25 mouse cellular contexts compared by ENCODE assay signal in the genomic region with DNA sequence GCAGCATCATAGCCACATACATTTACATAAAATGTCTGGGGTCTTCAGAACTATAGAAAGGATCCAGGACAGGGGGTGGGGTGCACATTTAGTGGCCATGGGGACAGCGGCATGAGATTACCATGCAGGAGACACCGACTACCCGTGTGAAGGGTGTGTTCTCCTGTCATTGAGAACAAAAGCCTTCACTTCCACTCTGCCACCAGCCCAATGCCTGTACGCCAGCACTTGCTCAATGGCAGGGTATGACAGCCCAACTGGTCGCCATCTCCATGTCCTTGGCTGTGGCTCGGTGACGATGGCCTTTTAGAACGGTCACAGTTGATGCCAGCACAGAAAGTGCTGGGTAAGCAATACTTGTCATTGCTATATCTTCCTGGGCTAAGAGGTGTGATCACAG. TPM values are rescaled to one million over a fixed set of nuclear protein-coding genes. Genes with fewer than 3 reads are reported as not detected.
DNase-seq lines count a peak whose midpoint lies in the region; ATAC-seq and TF ChIP-seq lines count a peak whose summit lies in the region.
"Had no signal": no experiment of that assay in that cellular context is flagged by ENCODE, and none has a peak within 500 bp of the region (broad histone marks: within the 10 kb centered on the region; RNA-seq: fewer than 3 reads in every experiment).

No protein-coding gene starts in this region.

- WGBS in midbrain, embryonic 11.5 days: 80% methylated on average over 8 of the region's 8 CpGs
- WGBS in midbrain, embryonic 14.5 days: 64% methylated on average over 8 of the region's 8 CpGs
- WGBS in hindbrain, embryonic 13.5 days: 62% methylated on average over 8 of the region's 8 CpGs
- 52% methylated on average over 8 of the region's 8 CpGs for WGBS in hindbrain, postnatal 0 days

- H3K4me2 ChIP-seq in midbrain, embryonic 11.5 days: no peak overlapping the region
- no peak overlapping the region for H3K4me2 ChIP-seq in midbrain, embryonic 14.5 days (ENCODE audit: low read length)
- H3K4me2 ChIP-seq in hindbrain, embryonic 13.5 days: no peak overlapping the region
- no peak overlapping the region for H3K4me2 ChIP-seq in hindbrain, postnatal 0 days (ENCODE audit: low read depth, low read length)
- H3K4me2 ChIP-seq: forebrain, embryonic 13.5 days; heart, embryonic 13.5 days; intestine, embryonic 15.5 days; limb, embryonic 15.5 days; liver, embryonic 13.5 days; midbrain, embryonic 12.5 days had no signal

- no peak overlapping the region for H3K27ac ChIP-seq in midbrain, embryonic 11.5 days (ENCODE audit: low read depth, low read length)
- H3K27ac ChIP-seq in midbrain, embryonic 14.5 days (replicated peaks; ENCODE audit: low read depth, low read length): no peak overlapping the region
- peak overlapping the region; percentile 80 for H3K27ac ChIP-seq in hindbrain, embryonic 13.5 days
- H3K27ac ChIP-seq in hindbrain, postnatal 0 days: no peak overlapping the region
- H3K27ac ChIP-seq: forebrain, embryonic 13.5 days; heart, adult 2 months; heart, embryonic 13.5 days; intestine, embryonic 15.5 days; kidney, postnatal 0 days; limb, embryonic 10.5 days; limb, embryonic 15.5 days; liver, embryonic 13.5 days; midbrain, embryonic 12.5 days had no signal

- intact Hi-C loops in gastrocnemius, postnatal 14 days (cut with DNase I; ENCODE audit: low total_unique reads): no loop called here

- no peak for TF ChIP-seq CTCF in hindbrain, postnatal 0 days (IDR thresholded peaks at IDR 0.05; ENCODE audit: low read depth)

- H3K4me3 ChIP-seq in midbrain, embryonic 11.5 days (ENCODE audit: low read depth, low read length): no peak overlapping the region
- H3K4me3 ChIP-seq in midbrain, embryonic 14.5 days (replicated peaks; ENCODE audit: low read depth, low read length): no peak overlapping the region
- H3K4me3 ChIP-seq in hindbrain, embryonic 13.5 days: no peak overlapping the region
- H3K4me3 ChIP-seq in hindbrain, postnatal 0 days (ENCODE audit: low read length): no peak overlapping the region
- H3K4me3 ChIP-seq: forebrain, embryonic 13.5 days; heart, adult 2 months; heart, embryonic 13.5 days; intestine, embryonic 15.5 days; limb, embryonic 10.5 days; limb, embryonic 15.5 days; liver, embryonic 13.5 days; midbrain, embryonic 12.5 days had no signal

- DNase-seq in midbrain, embryonic 11.5 days (ENCODE audit: low spot score, missing footprints): peak; percentile 51
- no peak for DNase-seq in midbrain, embryonic 14.5 days
- DNase-seq in hindbrain, postnatal 0 days (ENCODE audit: low spot score): no peak
- DNase-seq in gastrocnemius, postnatal 14 days: no peak
- DNase-seq in adrenal gland, adult (ENCODE audit: inconsistent age in 2 of 2, low spot score in 1 of 2): no peak
- no peak for DNase-seq in urinary bladder, postnatal 36 days (ENCODE audit: low spot score in 2 of 2)
- DNase-seq: adrenal gland, adult 2 months; adrenal gland, postnatal 36 days; B cell, adult 2 months; cerebellum, adult 8-10 months; cerebellum, postnatal 25 days; gastrocnemius, postnatal 36 days; heart, adult 2 months; kidney, adult 2 months; layer of hippocampus, adult 9-11 months; liver, embryonic 13.5 days had no signal

- no peak for ATAC-seq in midbrain, embryonic 11.5 days (ENCODE audit: low FRiP score)
- ATAC-seq in midbrain, embryonic 14.5 days (ENCODE audit: low FRiP score, low TSS enrichment): no peak
- ATAC-seq in hindbrain, embryonic 13.5 days (ENCODE audit: low FRiP score): peak; percentile 11; the same call in 1 of the 2 replicates
- ATAC-seq in hindbrain, postnatal 0 days: 0 out of 2 replicates have a peak, but pooled peaks have one; percentile 15
- ATAC-seq: forebrain, embryonic 13.5 days; intestine, embryonic 15.5 days had no signal

- H3K36me3 ChIP-seq in midbrain, embryonic 11.5 days (ENCODE audit: control insufficient read depth, insufficient read depth, low read length): no peaks in the 10 kb centered on the region
- H3K36me3 ChIP-seq in midbrain, embryonic 14.5 days (ENCODE audit: control insufficient read depth, insufficient read depth, low read length): no peaks in the 10 kb centered on the region
- no peaks in the 10 kb centered on the region for H3K36me3 ChIP-seq in hindbrain, embryonic 13.5 days
- H3K36me3 ChIP-seq in hindbrain, postnatal 0 days (ENCODE audit: insufficient read depth, low read length): no peaks in the 10 kb centered on the region
- H3K36me3 ChIP-seq: heart, embryonic 13.5 days; intestine, embryonic 15.5 days; limb, embryonic 10.5 days; limb, embryonic 15.5 days; liver, embryonic 13.5 days; midbrain, embryonic 12.5 days had no signal

- H3K9ac ChIP-seq in midbrain, embryonic 11.5 days (ENCODE audit: low read length): no peak overlapping the region
- H3K9ac ChIP-seq in midbrain, embryonic 14.5 days (replicated peaks; ENCODE audit: low read length): no peak overlapping the region
- H3K9ac ChIP-seq in hindbrain, embryonic 13.5 days: no peak overlapping the region
- H3K9ac ChIP-seq in hindbrain, postnatal 0 days (replicated peaks; ENCODE audit: low read length): no peak overlapping the region
- H3K9ac ChIP-seq: forebrain, embryonic 13.5 days; heart, embryonic 13.5 days; intestine, embryonic 15.5 days; limb, embryonic 15.5 days; liver, embryonic 13.5 days; midbrain, embryonic 12.5 days had no signal

- no peaks in the 10 kb centered on the region for H3K4me1 ChIP-seq in midbrain, embryonic 11.5 days (ENCODE audit: control insufficient read depth, insufficient read depth, low read length)
- H3K4me1 ChIP-seq in midbrain, embryonic 14.5 days (ENCODE audit: control insufficient read depth, insufficient read depth, low read length): peaks cover 8% of the 10 kb centered on the region; the same call in 1 of the 2 replicates
- peaks cover 53% of the 10 kb centered on the region for H3K4me1 ChIP-seq in hindbrain, embryonic 13.5 days (replicated peaks)
- H3K4me1 ChIP-seq in hindbrain, postnatal 0 days (ENCODE audit: insufficient read depth, low read length): peaks cover 15% of the 10 kb centered on the region

- no peaks in the 10 kb centered on the region for H3K9me3 ChIP-seq in midbrain, embryonic 11.5 days (ENCODE audit: control insufficient read depth, low read length)
- no peaks in the 10 kb centered on the region for H3K9me3 ChIP-seq in midbrain, embryonic 14.5 days (ENCODE audit: control insufficient read depth, low read length)
- H3K9me3 ChIP-seq in hindbrain, embryonic 13.5 days: no peaks in the 10 kb centered on the region
- no peaks in the 10 kb centered on the region for H3K9me3 ChIP-seq in hindbrain, postnatal 0 days (ENCODE audit: low read length)
- H3K9me3 ChIP-seq: forebrain, embryonic 13.5 days; heart, embryonic 13.5 days; intestine, embryonic 15.5 days; limb, embryonic 10.5 days; limb, embryonic 15.5 days; liver, embryonic 13.5 days; midbrain, embryonic 12.5 days had no signal

- no peaks in the 10 kb centered on the region for H3K27me3 ChIP-seq in midbrain, embryonic 11.5 days (ENCODE audit: control insufficient read depth, insufficient read depth, low read length)
- H3K27me3 ChIP-seq in midbrain, embryonic 14.5 days (ENCODE audit: control insufficient read depth, insufficient read depth, low read length): no peaks in the 10 kb centered on the region
- H3K27me3 ChIP-seq in hindbrain, embryonic 13.5 days: no peaks in the 10 kb centered on the region
- no peaks in the 10 kb centered on the region for H3K27me3 ChIP-seq in hindbrain, postnatal 0 days (ENCODE audit: insufficient read depth, low read length)
- H3K27me3 ChIP-seq: intestine, embryonic 15.5 days; liver, embryonic 13.5 days; midbrain, embryonic 12.5 days had no signal

RNA-seq across cellular contexts. Expression of gene Crmp1, which starts 45.5 kb away (rescaled TPM):
- 272 and 295 TPM in 2 replicates for polyA plus RNA-seq in midbrain, embryonic 11.5 days (2014; fragmentation: Nextera tagmentation; extraction: Ambion mirVana)
- polyA plus RNA-seq in midbrain, embryonic 14.5 days (2014; fragmentation: Nextera tagmentation; extraction: Ambion mirVana): 906 and 957 TPM in 2 replicates
- 750 and 790 TPM in 2 replicates for polyA plus RNA-seq in hindbrain, embryonic 13.5 days (2015; fragmentation: Nextera tagmentation; extraction: Ambion mirVana)
- 1,015 and 1,414 TPM in 2 replicates for total RNA-seq in hindbrain, postnatal 0 days (2014; rRNA removed)
- 607 and 697 TPM in 2 replicates for polyA plus RNA-seq in hindbrain, postnatal 0 days (2015; fragmentation: Nextera tagmentation; extraction: Ambion mirVana)
- total RNA-seq in gastrocnemius, postnatal 14 days (2021): 1 to 10 TPM in 1 of 2 experiments, under 1 TPM in 1; 0.58 to 1.0 TPM
- total RNA-seq: hematopoietic stem cell, adult 5-6 weeks had no signal

Comparison
In these comparisons a context has a peak if more than half of its experiments do, and no peak if none do; other contexts are left out.
1. ATAC-seq: peak in hindbrain, embryonic 13.5 days (single experiment) and hindbrain, postnatal 0 days (single experiment); none in midbrain, embryonic 11.5 days (single experiment) and midbrain, embryonic 14.5 days (single experiment).